Mouse (Mus musculus) activated CD4-positive, CD25-positive, alpha-beta regulatory T cell, adult 4 months (primary cell): Measurements from ENCODE around the gene Ireb2. TPM values are rescaled to one million over a fixed set of nuclear protein-coding genes. Genes with fewer than 3 reads are reported as not detected.
"Not testable (repeated sequence)": the region's sequence is repeated elsewhere in the genome, so short reads cannot be mapped to it uniquely, and the experiment has no call there.

ENCODE experiments used
- ATAC-seq: one replicate; pipeline ENCODE4 v1.8.0; 2017
- polyA plus RNA-seq, 2 experiments: library from polyadenylated mRNA; unstranded; fragments of 100-300 nt; shearing (Covaris generic); gene quantifications; one replicate each; pipeline ENCODE4 v1.2.1; 2017

Gene Ireb2
- polyA plus RNA-seq, 2 experiments from 2014 or later: 20.4 to 22.8 TPM

DNA sequence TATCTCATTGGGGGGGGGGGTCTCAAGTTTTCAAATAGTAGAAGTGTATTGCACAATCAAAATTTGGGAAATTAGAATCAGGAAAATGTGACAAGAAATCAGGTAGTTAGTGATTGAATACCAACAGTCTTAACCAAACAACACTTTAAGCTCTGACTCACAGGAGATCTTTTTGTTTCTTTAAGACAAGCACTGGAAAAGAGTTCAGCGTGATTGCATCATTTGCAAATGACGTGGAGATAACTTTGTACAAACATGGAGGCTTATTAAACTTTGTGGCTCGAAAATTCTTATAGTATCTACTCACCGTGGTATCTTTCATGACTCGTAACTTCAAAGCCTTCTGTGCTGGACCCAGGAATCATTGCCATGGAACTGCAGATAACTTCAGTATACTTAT, 45.9 kb downstream of the Ireb2 start:
- ATAC-seq: no peak

DNA sequence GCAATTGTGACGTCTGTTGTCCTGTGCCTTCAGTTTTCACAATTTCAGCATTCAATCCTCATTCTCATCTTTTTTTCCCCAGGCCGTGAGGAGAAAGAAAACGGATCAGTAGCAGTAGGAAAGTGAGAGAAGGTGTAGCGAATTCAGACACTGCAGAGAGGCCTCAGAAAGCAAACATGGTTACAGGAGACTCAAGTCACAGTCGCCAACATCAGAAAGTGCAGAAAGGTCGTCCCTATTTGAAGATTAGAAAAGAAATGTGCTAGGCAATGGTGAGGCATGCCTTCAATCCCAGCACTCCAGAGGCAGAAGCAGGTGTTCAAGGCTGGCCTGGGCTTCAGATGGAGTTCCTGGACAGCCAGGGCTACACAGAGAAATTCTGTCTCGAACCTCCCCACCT, 52.0 kb downstream of the Ireb2 start:
- ATAC-seq: no peak

DNA sequence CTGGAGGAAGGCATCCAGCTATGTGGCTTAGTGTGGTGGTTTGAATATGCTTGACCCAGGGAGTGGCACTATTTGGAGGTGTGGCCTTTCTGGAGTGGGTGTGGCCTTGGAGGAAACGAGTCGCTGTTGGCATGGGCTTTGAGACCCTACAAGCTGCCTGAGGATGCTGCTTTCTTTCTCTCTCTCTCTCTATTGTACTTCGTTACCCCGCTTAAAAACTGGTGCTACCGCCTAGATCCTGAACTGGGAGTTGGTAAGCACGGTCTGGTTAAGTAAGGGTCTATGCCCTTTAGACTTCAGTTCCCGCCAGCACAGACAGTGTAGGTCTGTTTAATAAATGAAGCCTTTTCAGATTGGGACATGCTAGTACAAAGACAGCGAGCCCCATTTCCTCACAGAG, 52.8 kb downstream of the Ireb2 start:
- ATAC-seq: no peak

DNA sequence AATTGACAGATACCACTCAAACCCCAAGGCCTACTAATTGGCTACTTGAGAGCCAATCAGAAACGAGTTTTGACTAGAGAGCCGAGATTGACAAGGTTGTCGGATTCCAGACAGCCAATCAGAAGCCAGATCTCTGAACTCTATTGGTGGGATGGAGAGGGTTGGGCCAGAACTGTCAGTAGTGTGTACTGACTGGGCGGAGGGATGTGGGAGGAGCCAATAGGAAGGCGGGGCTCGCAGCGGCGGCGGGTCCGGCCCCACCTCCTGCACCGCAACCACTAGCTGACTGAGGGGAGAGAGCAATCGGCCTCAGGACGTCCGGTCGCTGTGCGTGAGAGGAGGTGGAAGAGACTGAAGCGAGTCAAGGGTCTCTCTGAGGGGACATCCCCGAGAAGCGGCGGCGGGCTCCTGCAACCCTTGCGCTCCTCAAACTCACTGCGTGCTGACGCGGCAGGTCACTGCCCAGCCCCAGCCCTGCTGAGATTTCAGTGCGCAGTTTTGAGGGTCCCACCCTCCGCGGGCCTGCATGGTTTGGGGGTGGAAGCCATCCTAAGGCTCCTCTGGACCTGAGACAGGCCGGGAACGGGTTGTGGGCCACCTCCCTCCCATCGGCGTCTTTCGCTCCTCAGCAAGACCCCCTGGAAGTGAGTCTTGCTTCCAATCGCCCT, 53.6 kb downstream of the Ireb2 start, which contains the start of gene Hykk:
Hykk (plus strand) TSS at position 274 of the 668 bp plus-strand sequence.
- ATAC-seq: peak; percentile 89

DNA sequence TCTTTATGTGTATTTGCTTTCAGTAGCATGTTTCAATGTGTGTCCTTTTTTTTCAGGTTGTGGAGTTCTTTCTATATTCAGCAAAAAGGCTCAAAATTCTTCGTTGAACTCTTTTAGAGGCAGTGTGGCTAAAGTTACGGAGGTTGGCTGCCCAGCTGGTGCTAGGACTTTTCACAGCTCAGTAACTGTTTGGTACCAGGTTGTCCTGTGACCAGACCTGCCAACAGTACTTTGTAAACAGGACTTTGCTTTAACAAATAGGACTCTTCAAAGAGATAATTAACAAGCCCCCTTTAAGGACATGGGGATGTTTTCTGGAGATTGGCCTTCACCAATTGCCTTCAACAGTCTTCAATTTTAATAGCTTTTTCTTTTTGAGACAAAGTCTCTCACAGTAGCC, 54.6 kb downstream of the Ireb2 start:
- ATAC-seq: no peak

DNA sequence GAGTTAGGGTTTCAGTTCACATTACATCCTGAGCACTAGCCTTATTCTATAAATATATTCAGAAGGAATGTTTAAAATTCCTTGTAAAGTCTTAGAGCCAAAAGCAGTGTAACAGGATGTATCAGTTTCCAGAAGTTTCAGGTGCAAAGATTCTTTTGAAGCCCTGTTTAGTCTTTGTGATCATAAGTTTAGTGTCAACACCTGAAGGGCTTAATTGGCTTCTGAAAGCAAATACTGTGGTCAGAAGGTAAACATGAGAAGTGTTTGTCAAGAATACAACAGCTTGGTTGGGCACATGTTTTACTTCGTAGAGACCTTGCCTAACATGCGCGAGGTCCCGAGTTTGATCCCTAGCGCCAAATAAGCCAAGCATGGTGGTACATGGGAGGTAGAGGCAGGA, 55.2 kb downstream of the Ireb2 start:
- ATAC-seq: no peak

DNA sequence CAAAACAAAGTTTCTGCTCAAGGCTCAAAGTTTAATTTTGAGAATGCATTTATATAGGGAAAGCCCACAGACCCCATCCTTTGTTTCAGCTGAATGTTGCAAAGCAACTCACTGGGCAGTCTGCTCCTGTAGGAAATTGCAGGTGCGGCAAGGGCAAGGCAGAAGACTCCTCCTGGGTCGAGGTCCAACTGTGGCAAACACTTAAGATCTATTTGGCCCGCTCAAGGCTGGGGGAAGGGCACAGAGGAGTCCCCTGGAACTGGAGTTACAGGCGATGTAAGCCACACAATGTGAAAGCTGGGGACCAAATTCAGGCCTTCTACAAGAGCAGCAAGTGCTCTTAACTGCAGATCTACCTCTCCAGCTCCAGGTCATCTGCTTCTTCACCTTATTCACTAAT, 56.4 kb downstream of the Ireb2 start:
- ATAC-seq: no peak

DNA sequence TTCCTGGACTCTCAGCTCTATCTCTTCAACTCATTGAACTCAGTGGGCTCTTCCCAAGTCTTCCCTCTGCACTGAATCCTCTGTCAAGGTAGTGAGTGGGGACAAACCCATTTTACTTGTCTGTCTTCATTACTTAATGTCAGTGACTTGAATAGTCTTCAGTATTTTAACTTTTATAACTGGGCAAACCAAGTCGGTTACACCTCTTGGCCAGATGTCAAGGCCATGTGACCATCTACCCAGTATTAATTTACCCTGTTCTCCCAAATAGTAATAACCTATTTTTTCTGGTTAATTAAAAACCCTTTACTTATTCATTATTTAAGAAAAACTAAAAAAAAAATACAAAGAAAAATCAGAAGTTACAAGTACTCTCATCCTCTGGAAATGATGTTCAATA, 67.2 kb downstream of the Ireb2 start:
- ATAC-seq: no peak

DNA sequence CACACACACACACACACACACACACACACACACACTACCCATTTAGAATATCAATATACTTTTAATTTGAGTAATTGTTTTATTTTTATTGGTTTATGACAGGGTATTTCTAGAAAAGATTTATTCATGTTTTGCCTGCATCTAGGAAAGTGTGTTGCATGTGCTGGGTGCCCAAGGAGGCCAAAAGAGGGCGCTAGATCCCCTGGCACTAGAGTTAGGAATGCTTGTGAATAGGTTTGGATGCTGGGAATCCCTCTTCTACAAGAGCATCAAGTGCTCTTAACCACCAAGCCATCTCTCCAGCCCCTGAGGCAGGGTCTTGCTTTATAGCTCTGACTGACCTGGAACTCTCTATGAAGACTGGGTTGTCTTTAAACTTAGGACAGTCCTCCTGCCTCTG, 68.2 kb downstream of the Ireb2 start:
- no peak for ATAC-seq

DNA sequence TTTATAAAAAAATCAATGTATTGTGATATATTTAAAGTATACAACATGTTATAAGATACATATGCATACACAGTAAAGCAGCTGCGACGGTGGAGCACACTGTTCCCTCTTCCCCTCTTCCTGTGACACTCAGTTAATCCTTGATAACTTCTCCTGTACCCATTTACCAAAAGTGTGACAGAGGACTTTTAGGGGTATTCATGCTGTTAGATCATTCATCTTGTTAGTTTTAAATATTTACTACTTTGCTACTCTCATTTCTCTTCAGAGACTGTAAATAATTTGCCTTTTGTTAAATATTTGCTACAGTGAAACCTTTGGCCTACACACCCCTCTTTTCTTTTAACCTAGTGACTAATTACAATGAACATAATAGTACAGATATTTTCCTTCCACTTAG, 68.8 kb downstream of the Ireb2 start:
- ATAC-seq: no peak

DNA sequence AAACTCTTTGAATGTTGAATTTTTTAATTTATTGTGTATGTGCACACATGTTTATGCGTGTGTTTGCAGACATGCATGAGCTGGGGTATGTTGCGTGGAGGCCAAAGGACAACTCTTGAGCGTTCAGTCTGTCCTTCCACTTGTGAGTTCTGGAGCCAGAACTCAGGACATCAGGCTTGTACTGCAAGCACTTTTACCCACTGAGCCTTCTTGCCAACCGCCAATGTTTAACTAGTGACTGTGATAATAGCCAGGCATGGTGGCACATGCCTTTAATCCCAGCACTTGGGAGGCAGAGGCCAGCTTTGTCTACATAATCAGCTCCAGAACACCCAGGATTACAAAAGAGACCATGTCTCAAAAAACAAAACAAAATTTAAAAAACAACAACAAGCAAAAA, 78.5 kb downstream of the Ireb2 start:
- ATAC-seq: no peak

DNA sequence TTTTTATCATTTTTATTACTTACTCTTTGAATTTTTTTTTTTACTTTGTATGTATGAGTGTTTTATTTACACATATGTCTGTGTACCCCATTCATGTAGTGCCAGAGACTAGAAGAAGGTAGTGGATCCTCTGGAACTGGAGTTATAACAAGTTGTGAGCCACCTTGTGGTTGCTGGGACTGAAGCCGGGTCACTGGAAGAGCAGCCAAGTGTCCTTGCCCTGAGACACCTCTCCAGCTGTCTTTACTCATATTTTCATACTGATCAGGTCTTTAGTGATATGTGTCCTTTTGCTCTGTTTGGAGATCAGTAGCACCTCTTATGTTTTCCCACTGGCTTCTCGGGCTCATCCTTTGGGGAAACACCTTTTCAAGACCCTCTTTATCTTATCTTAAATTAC, 80.9 kb downstream of the Ireb2 start:
- no peak for ATAC-seq

DNA sequence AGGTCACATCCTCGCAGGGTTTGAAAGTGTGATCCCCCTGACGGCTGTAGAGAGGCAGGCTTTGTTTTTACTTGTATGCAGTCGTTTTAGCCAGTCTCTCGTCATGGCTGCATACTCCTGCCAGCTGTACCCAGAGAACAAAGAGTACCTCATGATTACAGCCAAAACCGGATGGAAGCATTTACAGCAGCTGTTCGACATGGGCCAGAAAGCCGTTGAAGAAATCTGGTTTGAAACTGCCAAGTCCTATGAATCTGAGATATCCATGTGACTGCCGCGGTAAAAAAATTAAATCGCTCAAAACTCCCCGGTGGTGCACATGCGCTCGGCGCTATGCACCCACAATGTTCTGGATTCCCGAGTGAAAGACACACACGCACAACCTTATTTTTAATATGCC, 82.7 kb downstream of the Ireb2 start:
- no peak for ATAC-seq

DNA sequence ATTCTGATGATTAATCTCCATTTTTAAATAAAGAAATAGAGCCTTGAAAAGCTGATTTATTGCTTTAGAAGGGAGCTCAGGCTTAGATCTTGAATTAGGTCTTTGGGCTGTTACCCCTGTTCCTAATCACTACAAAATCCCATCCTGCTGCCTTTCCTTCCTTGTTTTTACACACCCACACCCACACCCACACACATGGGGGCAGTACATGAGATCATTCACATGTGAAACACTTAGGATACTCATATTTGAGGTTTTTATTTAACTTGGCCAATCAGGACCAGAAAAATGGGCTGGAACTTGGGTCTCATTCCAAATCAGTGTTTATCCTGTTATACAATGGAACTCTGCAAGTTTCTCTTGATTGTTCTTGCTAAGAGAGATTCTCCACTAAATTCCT, 85.9 kb downstream of the Ireb2 start:
- no peak for ATAC-seq

DNA sequence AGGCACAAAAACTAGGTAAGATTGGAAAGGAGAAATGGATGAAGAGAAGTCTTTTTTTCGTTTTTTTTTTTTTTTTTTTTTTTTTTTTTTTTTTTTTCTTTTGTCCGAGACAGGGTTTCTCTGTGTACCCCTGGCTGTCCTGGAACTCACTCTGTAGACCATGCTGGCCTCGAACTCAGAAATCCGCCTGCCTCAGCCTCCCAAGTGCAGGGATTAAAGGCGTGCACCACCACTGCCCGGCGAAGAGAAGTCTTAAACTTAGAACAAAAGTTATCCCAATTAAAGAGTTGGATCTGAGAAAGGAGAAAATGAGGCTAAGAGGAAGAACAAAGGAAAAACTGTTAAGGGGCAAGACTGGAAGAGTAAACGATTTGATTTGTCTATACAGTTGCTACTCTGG, 86.6 kb downstream of the Ireb2 start:
- ATAC-seq: not testable (repeated sequence)

DNA sequence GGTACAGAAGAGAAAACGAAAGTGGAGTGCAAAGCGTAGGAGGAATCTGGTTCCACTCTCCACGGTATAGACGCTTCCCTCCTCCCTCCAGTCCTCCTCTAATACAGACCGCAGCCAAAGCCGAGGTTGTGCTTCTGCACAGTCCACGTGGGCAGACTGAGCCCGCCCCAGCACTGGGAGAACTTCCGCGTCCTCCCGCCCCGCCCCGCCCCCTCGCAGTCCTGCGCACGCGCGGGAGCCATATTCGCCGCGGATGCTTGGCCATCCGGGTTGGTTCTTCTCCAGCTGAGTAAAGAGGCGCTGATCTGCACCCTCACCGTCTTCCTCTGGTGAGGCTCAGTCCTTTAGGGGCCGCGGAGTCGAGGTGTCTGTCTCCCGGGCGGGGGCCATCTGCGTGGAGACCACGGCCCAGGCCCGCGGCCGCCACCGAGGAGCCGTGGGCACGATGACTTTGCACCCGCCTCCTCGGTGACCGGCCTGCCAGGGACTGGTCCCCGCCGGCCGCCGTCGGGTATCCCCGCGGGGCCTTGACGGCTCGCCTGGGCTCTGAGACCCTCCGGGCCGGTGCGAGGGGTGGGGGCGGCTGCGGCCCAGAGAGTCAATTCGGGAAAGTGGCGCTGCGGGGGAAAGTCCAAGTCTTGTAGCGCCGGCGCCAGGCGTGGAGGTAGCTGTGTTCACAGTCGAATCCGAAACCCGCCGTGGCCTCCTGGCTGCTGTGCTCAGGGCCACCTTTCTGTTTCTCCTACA, 87.2 kb downstream of the Ireb2 start, which contains the start of the genes Psma4 and AY074887:
Psma4 (plus strand) TSS at position 216 of the 747 bp plus-strand sequence.
AY074887 (minus strand) TSS at position 424 of the 747 bp plus-strand sequence.
- ATAC-seq: peak; percentile 99

DNA sequence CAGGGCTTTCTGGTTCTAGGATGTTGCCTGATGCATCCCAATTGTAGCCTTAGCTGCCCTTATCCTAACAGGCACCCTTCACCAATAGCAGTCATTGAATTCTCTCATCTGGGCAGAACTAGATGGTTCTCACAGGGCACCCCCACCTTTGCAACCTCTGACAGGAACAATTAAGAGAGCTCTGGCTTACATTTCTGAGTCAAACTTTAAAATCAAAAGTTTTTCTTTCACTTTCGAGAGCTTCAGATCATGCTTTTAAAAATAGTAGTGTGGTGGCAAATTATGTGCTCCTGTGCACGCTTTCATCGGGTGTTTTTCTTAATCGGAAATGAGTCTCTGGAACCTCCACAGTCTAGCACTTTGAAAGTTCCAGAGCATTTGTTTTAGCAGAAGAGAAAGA, 97.5 kb downstream of the Ireb2 start:
- peak; percentile 73 for ATAC-seq

Other genes with a start within 250 kb of the Ireb2 start
- gene Acsbg1, start 201.9 kb upstream of the Ireb2 start, polyA plus RNA-seq: 10 to 100 TPM; 52.6 to 55.5 TPM
- 1 to 10 TPM; 3.3 to 3.9 TPM for gene Dnaja4, start 164.9 kb upstream of the Ireb2 start, polyA plus RNA-seq
- gene Wdr61, start 129.3 kb upstream of the Ireb2 start, polyA plus RNA-seq: 100 to 1,000 TPM; 123 to 134 TPM
- gene Crabp1, start 99.0 kb upstream of the Ireb2 start, polyA plus RNA-seq: not detected
- under 1 TPM; 0.34 to 0.60 TPM for gene Hykk, start 53.5 kb downstream of the Ireb2 start, polyA plus RNA-seq
- 100 to 1,000 TPM; 298 to 320 TPM for gene Psma4, start 87.0 kb downstream of the Ireb2 start, polyA plus RNA-seq
- gene AY074887, start 87.2 kb downstream of the Ireb2 start, polyA plus RNA-seq: not detected
- gene Chrna5, start 117.1 kb downstream of the Ireb2 start, polyA plus RNA-seq: not detected
- gene Chrna3, start 162.8 kb downstream of the Ireb2 start, polyA plus RNA-seq: not detected
- not detected for gene Chrnb4, start 185.0 kb downstream of the Ireb2 start, polyA plus RNA-seq